Mouse (Mus musculus) R1 (cell line): ENCODE measurements around the gene Gmpr.
A peak's percentile ranks its signal among the peaks of the same experiment; 100 is the strongest.

ENCODE experiments used
- DNase-seq: peaks from one replicate; pipeline ENCODE4 v3.0.0-alpha.2; 2018; ENCODE audit warnings: low read depth, low spot score

Gmpr gene

GRCm38 (mm10) chr13:45505546-45505945 is 1.7 kb upstream of the Gmpr start:
- no peak for DNase-seq

DNA sequence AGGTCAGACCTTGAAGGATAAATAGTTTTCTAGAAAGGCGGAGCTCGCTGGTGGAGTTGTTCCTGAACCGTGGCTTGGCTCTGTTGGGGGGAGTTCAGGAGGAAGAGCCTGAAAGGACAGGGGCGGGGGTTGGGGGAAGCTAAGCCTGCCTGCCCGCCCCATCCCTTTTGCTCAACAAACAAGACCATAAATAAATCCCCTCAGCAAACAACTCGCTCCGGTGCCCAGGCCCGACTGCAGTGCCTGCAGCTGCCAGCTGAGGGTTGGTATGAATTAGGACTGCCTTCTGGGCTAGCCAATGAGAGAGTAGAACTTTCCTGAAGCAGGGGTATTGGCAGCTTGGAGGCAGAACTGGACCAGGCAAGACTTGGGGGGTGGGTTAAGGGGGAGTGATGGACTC is 1.3 kb downstream of the Gmpr start:
- peak; percentile 29 for DNase-seq

DNA sequence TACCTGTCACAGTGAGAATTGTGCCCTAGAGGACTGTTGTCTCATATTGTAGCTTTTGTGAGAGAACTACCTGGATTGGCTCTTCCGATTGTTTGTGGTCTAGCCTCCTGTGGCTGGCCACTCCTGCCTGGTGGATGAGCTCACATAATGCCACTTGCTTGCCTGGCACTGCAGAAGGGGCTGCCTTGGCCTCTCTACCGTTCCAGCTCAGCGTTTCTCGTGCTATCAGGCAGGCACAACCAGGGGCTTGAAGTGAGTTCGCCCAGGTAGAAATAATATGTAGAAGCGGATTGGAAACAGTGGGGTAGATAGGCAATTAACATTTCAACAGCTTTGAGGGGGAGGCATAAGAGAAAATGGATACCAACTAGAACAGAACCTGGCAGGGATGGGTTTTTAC is 2.1 kb downstream of the Gmpr start:
- no peak for DNase-seq

DNA sequence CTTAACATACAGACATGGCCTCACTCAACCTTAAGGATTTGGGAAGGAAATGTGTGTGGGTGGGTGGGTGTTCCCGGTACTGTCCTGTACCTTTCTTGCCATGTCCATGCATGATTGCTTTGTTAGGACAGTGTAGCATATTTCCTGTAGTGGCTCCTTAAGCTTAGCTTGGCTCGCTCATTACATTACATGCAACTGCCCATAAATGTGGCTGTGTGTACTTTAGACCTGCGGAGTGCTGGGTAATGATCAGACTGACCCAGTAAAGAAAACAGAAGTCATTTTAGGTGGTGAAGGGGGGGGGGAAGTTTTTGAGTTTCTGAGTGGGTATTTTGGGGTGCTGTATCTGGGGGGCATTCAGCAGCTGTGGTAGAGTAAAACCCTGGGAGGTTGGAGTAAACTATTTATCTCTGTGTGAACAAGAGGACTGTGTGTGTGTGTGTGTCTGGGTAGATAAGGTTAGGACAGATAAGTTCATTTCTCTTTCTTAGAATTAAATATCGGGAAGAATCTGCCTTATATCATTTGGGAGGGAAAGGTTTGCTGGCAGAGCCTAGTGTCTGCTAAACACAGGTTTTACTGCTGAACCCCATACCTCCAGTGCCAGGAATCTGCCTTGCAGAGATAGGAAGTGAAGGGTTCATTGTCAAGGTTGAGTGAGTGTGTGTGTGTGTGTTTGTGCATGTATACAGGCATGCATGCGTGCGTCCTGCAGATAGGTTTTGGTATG is 4.6 kb downstream of the Gmpr start:
- DNase-seq: no peak

DNA sequence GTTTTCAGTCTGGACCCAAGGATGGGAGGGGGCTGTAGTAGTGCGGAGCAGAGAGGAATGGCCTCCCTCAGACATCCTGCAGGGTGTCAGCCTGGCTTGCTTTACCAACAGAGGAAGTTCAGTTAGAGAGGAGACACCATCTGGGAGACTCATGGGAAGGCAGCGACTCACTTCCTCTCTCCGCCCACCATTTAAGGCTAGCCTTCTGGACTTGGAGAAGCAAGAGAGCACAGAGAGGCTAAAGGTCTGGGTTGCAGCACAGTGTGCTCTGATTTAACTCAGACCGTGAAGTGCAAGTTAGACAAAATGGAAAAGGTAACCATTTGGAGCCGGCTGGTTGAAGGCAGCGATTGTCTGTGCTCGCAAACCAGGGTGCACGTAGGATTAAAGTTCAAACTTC is 5.3 kb downstream of the Gmpr start:
- no peak for DNase-seq

DNA sequence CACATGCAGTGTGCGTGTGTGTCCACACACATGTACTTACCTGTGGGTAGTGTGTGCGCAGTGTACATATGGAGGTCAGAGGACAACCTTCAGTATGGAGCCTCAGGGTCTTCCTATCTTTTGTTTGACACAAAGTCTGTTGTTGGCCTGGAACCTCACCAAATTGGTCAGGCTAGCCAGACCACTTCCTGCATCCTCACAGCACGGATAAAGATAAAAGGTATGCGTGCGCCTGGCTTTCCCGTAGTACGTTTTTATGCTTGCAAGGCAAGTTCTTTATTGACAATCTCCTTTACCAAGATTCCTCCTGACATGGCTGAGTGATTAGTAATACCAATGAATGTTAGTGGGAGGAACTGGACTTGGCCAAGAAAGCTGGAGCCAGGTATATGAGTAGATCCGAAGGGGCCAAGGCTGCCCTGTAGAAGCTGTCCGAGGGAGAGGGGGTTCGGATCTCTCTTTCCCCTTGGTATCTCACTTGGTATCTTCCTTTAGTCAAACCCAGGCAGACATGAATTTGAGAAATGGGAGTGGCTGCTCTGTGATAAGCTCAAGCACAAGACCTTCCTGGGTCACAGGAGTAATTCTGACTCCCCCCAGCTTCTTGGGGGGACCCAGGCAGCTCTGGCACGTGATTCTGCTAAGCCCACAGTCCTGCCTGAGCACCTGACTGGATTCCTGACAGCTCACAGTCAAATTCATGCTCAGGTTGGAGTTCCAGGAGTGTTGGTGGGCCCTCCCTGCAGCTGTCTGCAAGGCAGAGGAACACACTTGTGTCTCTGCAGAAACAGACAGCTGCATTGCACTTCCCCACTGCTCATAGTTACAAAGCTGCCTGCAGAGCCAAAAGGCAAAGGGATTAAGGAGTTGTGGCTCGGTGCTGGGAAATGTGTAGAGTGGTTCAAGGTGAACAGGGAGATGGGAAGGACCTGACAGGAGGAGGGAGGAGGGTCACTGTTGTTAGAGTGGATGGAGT is 6.1 kb downstream of the Gmpr start:
- DNase-seq: no peak

- no peak for DNase-seq
Measured at GRCm38 (mm10) chr13:45514115-45514514, 6.9 kb downstream of the Gmpr start.

DNA sequence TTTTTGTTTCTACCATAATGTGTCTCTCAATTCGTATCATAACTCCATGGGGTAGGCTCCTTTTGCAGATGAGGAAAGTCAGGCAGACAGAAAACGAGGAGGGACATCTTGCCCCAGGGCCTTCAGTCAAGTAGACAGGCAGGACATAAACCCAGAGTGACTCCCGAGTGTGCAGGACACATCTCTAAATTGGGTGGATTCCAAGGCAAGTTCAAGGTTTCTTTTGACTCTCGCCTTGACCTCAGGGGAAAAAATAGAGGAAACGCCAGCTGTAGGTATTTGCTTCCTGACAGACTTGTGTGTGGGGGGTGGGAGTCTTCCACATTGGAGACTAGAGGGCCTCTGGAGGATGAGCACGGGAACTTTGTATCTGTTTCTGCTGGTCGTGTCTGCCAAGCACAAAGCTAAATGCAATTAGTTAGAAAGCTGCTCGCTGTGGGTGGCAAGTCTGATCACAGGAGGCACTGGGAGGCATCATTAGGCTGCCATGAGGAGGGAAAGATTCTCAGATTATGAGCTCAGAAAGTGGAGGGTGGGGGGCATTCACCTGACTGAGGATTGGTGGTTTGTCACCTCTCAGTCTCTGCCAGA is 7.7 kb downstream of the Gmpr start:
- no peak for DNase-seq

GRCm38 (mm10) chr13:45516501-45517393 is 9.5 kb downstream of the Gmpr start:
- DNase-seq: peak; percentile 76

- DNase-seq: no peak
Measured at GRCm38 (mm10) chr13:45524305-45524704, 17.1 kb downstream of the Gmpr start.

- no peak for DNase-seq
Measured at GRCm38 (mm10) chr13:45524791-45525435, 17.7 kb downstream of the Gmpr start.

GRCm38 (mm10) chr13:45526230-45526629 is 19.0 kb downstream of the Gmpr start:
- no peak for DNase-seq

DNA sequence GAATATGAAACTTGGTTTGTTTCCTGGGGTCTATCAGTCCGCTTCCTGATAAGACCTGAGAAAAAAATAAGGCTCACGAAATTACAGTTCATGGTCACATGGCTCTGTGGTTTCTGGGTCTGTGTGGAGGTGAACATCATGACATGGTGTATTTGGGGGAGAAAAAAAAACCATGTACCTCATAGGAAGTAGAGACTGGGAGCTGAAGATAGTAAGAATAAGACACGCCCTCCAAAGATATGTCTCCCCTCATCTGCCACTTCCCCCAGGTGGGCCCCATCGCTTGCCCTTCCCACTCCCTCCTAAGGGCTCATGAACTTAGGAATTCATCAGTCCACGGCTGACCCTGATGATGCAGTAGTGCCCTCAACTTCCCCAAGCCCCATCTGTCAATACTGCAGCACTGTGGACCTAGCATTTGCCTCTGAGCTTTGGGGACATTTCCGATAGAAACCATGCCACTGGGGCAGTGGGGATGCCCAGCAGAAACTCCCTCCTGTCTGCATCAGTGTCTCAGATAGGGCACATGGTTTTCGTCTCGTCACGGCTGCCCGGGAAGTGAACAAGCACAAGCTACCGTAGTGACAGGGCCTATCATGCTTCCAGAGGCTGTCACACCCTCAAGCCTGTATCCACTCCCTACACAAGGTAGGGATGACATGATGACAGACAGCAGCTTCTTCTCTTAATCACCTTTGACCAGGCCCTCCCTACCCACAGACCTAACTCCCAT is 20.2 kb downstream of the Gmpr start:
- DNase-seq: no peak

DNA sequence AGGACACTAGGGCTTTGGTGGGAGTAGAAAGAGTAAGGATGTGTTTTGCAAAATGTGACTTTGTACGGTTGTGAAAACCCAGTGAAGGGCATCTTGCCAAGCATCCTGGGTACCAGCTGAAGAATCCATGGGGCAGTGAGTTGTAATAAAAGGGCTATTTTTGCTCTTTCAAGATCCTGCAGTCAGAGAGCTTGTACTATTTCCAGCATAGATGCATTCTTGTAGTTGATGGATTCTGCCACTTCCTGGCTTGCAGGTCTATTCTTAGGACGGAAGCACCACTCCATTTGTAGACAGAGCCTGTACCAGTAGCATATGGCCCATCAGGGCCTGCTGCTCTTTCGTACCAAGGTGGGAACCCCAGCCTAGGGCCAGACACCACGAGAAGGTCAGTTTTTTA is 21.5 kb downstream of the Gmpr start:
- no peak for DNase-seq

GRCm38 (mm10) chr13:45530754-45531153 is 23.5 kb downstream of the Gmpr start:
- DNase-seq: no peak

GRCm38 (mm10) chr13:45535731-45536453 is 28.6 kb downstream of the Gmpr start:
- DNase-seq: no peak

- no peak for DNase-seq
Measured at GRCm38 (mm10) chr13:45537110-45537509, 29.9 kb downstream of the Gmpr start.

DNA sequence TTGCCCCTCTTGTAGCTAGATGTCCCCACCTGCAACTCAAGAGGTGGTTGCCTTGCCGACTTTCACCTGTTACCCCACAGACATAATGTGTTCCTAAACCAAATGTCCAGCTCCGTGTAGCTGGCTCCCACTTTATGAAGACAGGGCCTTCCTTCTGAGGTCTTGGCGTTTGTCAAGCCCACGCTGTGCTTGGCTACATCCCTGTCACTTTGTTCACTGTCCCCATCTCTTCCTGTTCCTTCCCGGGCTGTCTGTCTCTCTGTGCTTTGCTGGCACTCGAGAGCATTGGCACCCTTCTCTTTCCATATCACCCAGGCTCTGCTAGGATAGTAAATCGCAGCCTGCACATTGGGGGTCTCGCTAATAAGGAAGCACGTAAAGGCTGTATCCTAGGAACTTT is 30.8 kb downstream of the Gmpr start:
- DNase-seq: no peak

DNA sequence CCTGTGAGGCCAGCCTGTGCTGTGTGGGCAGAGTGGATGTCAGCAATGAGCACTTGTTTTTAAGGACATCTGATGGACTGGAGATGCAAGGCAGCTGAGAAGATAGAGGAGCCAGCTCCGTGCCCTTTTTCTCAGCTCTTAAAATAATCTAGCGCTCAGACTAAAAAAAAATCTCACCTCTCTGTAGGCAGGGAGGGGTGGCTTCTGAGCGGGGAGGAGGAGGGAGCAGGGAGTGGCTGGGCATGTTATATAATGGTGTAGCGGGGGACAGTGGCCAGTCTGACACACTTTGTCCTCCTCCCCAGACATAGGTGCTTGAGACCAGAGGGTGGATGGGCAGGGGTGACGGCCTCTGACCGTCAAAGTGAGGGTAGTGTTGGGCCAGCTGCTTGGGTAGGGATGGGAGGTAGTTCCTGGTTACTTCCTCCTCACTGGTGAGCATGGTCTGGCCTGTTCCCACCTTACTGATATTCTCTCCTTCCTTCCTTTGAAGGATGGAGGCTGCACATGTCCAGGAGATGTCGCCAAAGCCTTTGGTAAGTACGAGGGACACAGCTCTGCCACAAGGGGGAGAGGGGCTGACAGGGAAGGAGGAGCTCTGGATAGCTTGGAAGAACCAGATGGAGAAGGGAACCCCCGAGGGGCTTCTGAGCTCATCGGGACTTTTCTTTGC is 31.4 kb downstream of the Gmpr start:
- DNase-seq: peak; percentile 16
